Mouse (Mus musculus) MEL (cell line): ENCODE results near the gene Smo.

Source experiments
- CTCF ChIP-seq, 3 experiments: IDR thresholded peaks in 2 of 3; conservative IDR thresholded peaks in 1 of 3; 2 replicates each; pipeline ENCODE4 v1.5.1; 2011 to 2012; ENCODE audit warnings: low read length in 3 of 3, low read depth in 2 of 3, mild to moderate bottlenecking in 2 of 3, improper control_type of control experiment in 1 of 3, inconsistent platforms in 1 of 3, mixed read lengths in 1 of 3, moderate library complexity in 1 of 3; ENCODE audit not compliant: control insufficient read depth in 1 of 3, insufficient read depth in 1 of 3, poor library complexity in 1 of 3, severe bottlenecking in 1 of 3
- EP300 ChIP-seq, 2 experiments: IDR thresholded peaks; 2 replicates each; pipeline ENCODE4 v1.6.1; 2011; ENCODE audit warnings: improper control_type of control experiment in 2 of 2, low read length in 2 of 2, low read depth in 1 of 2, mild to moderate bottlenecking in 1 of 2
- NRF1 ChIP-seq: IDR thresholded peaks from 2 replicates; pipeline ENCODE4 v1.6.1; 2014; ENCODE audit warnings: low read depth, mild to moderate bottlenecking, inconsistent platforms, low read length, improper control_type of control experiment, moderate library complexity; ENCODE audit not compliant: poor library complexity, insufficient read depth, severe bottlenecking
- TBP ChIP-seq: IDR thresholded peaks from 2 replicates; pipeline ENCODE4 v1.8.0; 2011; ENCODE audit warnings: low read depth, low read length, improper control_type of control experiment
- ZC3H11A ChIP-seq: IDR thresholded peaks from 2 replicates; pipeline ENCODE4 v1.6.1; 2012; ENCODE audit warnings: low read depth, mild to moderate bottlenecking, inconsistent platforms, low read length, improper control_type of control experiment

DNA sequence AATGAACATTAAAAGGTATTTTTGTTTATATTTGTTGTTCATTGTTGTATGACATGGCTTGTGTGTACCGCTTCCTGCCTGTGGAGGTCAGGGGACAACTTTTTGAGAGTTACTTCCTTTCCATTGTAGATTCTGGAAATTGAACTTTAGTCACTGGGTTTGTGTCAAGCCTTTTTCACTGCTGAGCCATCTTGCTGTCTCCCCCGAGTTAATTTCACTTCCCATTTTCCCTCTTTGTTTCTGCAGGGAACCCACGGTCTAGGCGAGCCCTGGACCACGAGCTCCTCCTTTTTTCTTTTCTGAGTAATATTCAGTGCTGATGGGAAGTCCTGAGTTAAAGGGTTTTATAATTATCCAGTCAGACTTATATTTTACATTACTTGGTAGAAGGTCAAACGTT lies 59.3 kb downstream of the Smo start:
- no peak for TF ChIP-seq NRF1
- no peak for TF ChIP-seq CTCF (IDR thresholded peaks at IDR 0.05 in 2 of 3, conservative IDR thresholded peaks at IDR 0.05 in 1 of 3; ENCODE audit: control insufficient read depth in 1 of 3, insufficient read depth in 1 of 3, low read depth in 2 of 3, low read length in 3 of 3, poor library complexity in 1 of 3, severe bottlenecking in 1 of 3)
- no peak for TF ChIP-seq TBP
- no peak for TF ChIP-seq ZC3H11A
- TF ChIP-seq EP300 (IDR thresholded peaks at IDR 0.05; ENCODE audit: low read depth in 1 of 2, low read length in 2 of 2), result no peak
